Comparison of ENCODE assay signal across 8 mouse cellular contexts in genomic region chr3:80800995-80801826, GRCm38 (mm10). TPM values are rescaled to one million over a fixed set of nuclear protein-coding genes. Genes with fewer than 3 reads are reported as not detected.
DNase-seq lines count a peak whose midpoint lies in the region; ATAC-seq and TF ChIP-seq lines count a peak whose summit lies in the region.

No protein-coding gene starts in this region.

- no peaks in the 10 kb centered on the region for H3K36me3 ChIP-seq in kidney, adult 2 months (ENCODE audit: control insufficient read depth, insufficient read depth, low read length)
- H3K36me3 ChIP-seq in forebrain, embryonic 11.5 days (ENCODE audit: control insufficient read depth, insufficient read depth, low read length): no peaks in the 10 kb centered on the region
- H3K36me3 ChIP-seq in liver, embryonic 13.5 days: no peaks in the 10 kb centered on the region

- TF ChIP-seq POLR2A in kidney, adult 2 months (IDR thresholded peaks at IDR 0.05; ENCODE audit: low read depth, low read length): no peak
- TF ChIP-seq POLR2A in brain, embryonic 14.5 days (IDR thresholded peaks at IDR 0.05; ENCODE audit: borderline replicate concordance, extremely low read depth, insufficient read depth, insufficient read length, poor library complexity, severe bottlenecking): no peak

- peak; percentile 30 for DNase-seq in kidney, postnatal 10 days
- DNase-seq in kidney, adult 2 months: no peak
- peak; percentile 89 for DNase-seq in brain, embryonic 14.5 days (ENCODE audit: low read depth)
- DNase-seq in forebrain, embryonic 11.5 days (ENCODE audit: low spot score): peak; percentile 79
- peak; percentile 4 to 36 for DNase-seq in kidney, postnatal 25 days
- no peak for DNase-seq in liver, embryonic 13.5 days
- peak; percentile 60 for DNase-seq in right cerebral cortex, postnatal 14 days
- no peak for DNase-seq in gastrocnemius, postnatal 4 days (ENCODE audit: low spot score in 2 of 2)

- 7% methylated on average over 33 of the region's 33 CpGs for WGBS in kidney, adult 2 months
- WGBS in forebrain, embryonic 11.5 days: 8% methylated on average over 33 of the region's 33 CpGs
- WGBS in liver, embryonic 13.5 days (ENCODE audit: insufficient replicate concordance): 9% methylated on average over 32 of the region's 33 CpGs

- no peak for TF ChIP-seq CTCF in kidney, adult 2 months (conservative IDR thresholded peaks at IDR 0.05; ENCODE audit: insufficient read depth, insufficient read length, low read depth, low read length)
- no peak; the same call in 1 of the 2 replicates for TF ChIP-seq CTCF in brain, embryonic 14.5 days (IDR thresholded peaks at IDR 0.05; ENCODE audit: borderline replicate concordance, extremely low read depth, insufficient read depth, insufficient read length)

- no peaks in the 10 kb centered on the region for H3K4me1 ChIP-seq in kidney, adult 2 months (ENCODE audit: control insufficient read depth, insufficient read depth, low read length)
- H3K4me1 ChIP-seq in forebrain, embryonic 11.5 days (replicated peaks; ENCODE audit: control insufficient read depth, insufficient read depth, low read length): 0 out of 2 replicates have a peak, but pooled peaks cover 2% of the 10 kb centered on the region
- no peaks in the 10 kb centered on the region for H3K4me1 ChIP-seq in liver, embryonic 13.5 days (replicated peaks)

- no peak overlapping the region for H3K27ac ChIP-seq in kidney, adult 2 months (ENCODE audit: insufficient read depth, low read depth, low read length)
- no peak overlapping the region for H3K27ac ChIP-seq in forebrain, embryonic 11.5 days (ENCODE audit: low read depth, low read length)
- no peak overlapping the region for H3K27ac ChIP-seq in liver, embryonic 13.5 days

- H3K9me3 ChIP-seq in forebrain, embryonic 11.5 days (ENCODE audit: control insufficient read depth, low read length): no peaks in the 10 kb centered on the region
- no peaks in the 10 kb centered on the region for H3K9me3 ChIP-seq in liver, embryonic 13.5 days (replicated peaks)

- H3K4me3 ChIP-seq in kidney, adult 2 months (ENCODE audit: insufficient read depth, low read depth, low read length): no peak overlapping the region
- peak overlapping the region; percentile 47 for H3K4me3 ChIP-seq in forebrain, embryonic 11.5 days (ENCODE audit: low read depth, low read length)
- H3K4me3 ChIP-seq in liver, embryonic 13.5 days (replicated peaks): no peak overlapping the region

- H3K9ac ChIP-seq in forebrain, embryonic 11.5 days (ENCODE audit: low read length): peak overlapping the region; percentile 50
- no peak overlapping the region for H3K9ac ChIP-seq in liver, embryonic 13.5 days

- H3K27me3 ChIP-seq in kidney, adult 2 months (replicated peaks; ENCODE audit: control insufficient read depth, insufficient read depth, low read length): 0 out of 2 replicates have a peak, but pooled peaks cover 2% of the 10 kb centered on the region
- no peaks in the 10 kb centered on the region; the same call in 1 of the 2 replicates for H3K27me3 ChIP-seq in forebrain, embryonic 11.5 days (ENCODE audit: control insufficient read depth, insufficient read depth, low read length)
- H3K27me3 ChIP-seq in liver, embryonic 13.5 days: peaks cover 29% of the 10 kb centered on the region

- peak; percentile 62 for ATAC-seq in forebrain, embryonic 11.5 days (replicated peaks; ENCODE audit: low FRiP score)
- ATAC-seq in liver, embryonic 13.5 days (ENCODE audit: low read depth): no peak

- H3K4me2 ChIP-seq in forebrain, embryonic 11.5 days (ENCODE audit: low read depth, low read length, severe bottlenecking): peak overlapping the region; percentile 50
- peak overlapping the region; percentile 37 for H3K4me2 ChIP-seq in liver, embryonic 13.5 days

RNA-seq across cellular contexts. Expression of gene Gria2, which starts 1.4 kb away (rescaled TPM):
- polyA plus RNA-seq in kidney, adult 2 months (2012; rRNA removed): 0.06 and 0.10 TPM in 2 replicates
- 142 and 179 TPM in 2 replicates for polyA plus RNA-seq in brain, embryonic 14.5 days (2012; rRNA removed)
- polyA plus RNA-seq in forebrain, embryonic 11.5 days (2014; fragmentation: Nextera tagmentation; extraction: Ambion mirVana): 14.6 and 14.7 TPM in 2 replicates
- 0.15 and 0.33 TPM in 2 replicates for polyA plus RNA-seq in liver, embryonic 13.5 days (2015; fragmentation: Nextera tagmentation; extraction: Ambion mirVana)
- total RNA-seq in gastrocnemius, postnatal 4 days (2021): under 1 TPM; 0.34 to 0.49 TPM

Comparison
In these comparisons a context has a peak if more than half of its experiments do, and no peak if none do; other contexts are left out.
1. DNase-seq: peak in kidney, postnatal 10 days (single experiment), brain, embryonic 14.5 days (single experiment), forebrain, embryonic 11.5 days (single experiment), kidney, postnatal 25 days (2 of 2) and right cerebral cortex, postnatal 14 days (single experiment); none in kidney, adult 2 months (single experiment), liver, embryonic 13.5 days (single experiment) and gastrocnemius, postnatal 4 days (0 of 2).
2. RNA of gene Gria2, which starts 1.4 kb away (polyA plus RNA-seq): 142 to 179 TPM in brain, embryonic 14.5 days and 14.6 to 14.7 TPM in forebrain, embryonic 11.5 days; 0.15 to 0.33 TPM in liver, embryonic 13.5 days and 0.06 to 0.10 TPM in kidney, adult 2 months; every median in the first group is over 10 times any median in the second.